Mouse (Mus musculus) thymus, postnatal 25 days (tissue): ENCODE data around the gene Atn1.
A peak's percentile ranks its signal among the peaks of the same experiment; 100 is the strongest.
"Not testable (repeated sequence)": the region's sequence is repeated elsewhere in the genome, so short reads cannot be mapped to it uniquely, and the experiment has no call there.

Experiments used
- DNase-seq: peaks from one replicate; pipeline ENCODE4 v3.0.0; 2022

The Atn1 gene

DNA sequence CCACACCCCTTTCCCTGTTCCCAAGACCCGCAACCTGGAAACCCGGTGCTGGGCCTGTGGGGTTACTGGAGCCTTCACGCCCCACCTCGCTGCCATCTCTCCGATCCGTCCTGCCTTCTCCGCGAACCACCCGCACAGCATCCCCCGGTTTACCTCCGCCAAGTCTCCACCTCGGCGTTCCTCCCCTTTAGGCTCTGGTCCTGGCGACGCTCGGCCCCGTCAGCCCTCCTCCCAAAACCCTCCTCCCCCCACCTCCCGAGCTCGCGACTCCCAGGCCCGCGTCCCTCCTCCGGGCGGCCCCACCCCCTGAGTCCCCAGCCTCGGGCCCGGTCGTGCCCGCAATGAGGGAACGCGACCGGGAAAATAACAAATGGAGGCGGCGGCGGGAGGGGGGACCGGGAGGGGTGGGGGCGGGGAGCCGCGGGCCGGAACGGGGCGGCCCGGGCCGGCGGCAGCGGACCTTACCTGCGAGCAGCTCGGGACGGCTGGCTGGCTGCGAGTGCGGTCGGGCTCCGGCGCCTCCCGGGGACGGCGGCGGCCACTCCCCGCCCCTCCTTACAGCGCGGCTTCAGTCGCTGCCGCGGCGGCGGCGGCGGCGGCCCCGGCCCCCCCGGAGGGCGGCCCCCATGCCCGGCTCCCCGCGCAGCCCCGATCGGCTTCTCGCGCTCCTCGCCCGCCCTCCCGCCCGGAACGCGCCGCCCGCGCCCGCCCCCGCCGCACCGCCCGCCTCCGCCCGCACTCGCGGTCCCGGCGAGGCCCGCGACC is at the start of gene Atn1, which contains the start of gene Gm45234:
Gene Atn1, minus strand, starts transcription at position 694 of the 765 bp plus-strand sequence.
Gene Gm45234, minus strand, starts transcription at position 191 of the 765 bp plus-strand sequence.
- peak; percentile 38 for DNase-seq

GRCm38 (mm10) chr6:124805341-124806321 is 49.3 kb upstream of the Atn1 start:
- DNase-seq, result peak; percentile 68

DNA sequence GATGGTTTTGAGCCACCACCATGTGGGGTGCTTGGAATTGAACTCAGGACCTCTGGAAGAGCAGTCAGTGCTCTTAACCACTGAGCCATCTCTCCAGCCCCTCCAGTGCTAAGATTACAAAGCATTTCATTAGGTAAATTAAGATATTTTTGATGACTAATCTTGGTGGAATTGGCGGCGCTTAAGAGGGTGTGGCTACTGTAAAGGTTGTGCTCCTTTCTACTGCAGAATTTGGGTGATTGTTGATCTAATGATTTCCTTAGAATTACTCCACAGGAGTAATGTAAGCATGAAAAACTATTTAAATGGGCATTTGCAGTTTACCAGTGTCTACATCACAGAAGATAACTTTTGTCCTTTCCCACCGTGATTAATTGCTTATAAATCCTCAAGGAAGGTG is 48.0 kb upstream of the Atn1 start:
- no peak for DNase-seq

DNA sequence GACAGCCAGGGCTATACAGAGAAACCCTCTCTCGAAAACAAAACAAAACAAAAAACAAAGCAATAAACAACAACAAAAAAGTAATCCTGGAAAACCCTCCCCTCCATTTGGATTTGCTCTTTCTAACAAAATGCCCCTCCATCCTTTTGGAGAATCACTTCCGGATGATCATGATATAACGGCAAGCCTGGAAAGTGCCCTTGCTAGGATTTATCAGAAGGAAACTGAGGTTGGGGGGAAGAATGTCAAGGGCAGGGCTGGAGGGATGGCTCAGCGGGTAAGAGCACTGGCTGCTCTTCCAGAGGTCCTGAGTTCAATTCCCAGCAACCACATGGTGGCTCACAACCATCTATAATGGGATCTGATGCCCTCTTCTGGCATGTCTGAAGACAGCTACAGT is 47.4 kb upstream of the Atn1 start:
- DNase-seq, result not testable (repeated sequence)

- no peak for DNase-seq
Observed at GRCm38 (mm10) chr6:124803061-124803460, 46.7 kb upstream of the Atn1 start.

- not testable (repeated sequence) for DNase-seq
Observed at GRCm38 (mm10) chr6:124802400-124802799, 46.1 kb upstream of the Atn1 start.

GRCm38 (mm10) chr6:124796200-124796599 is 39.9 kb upstream of the Atn1 start:
- no peak for DNase-seq

DNA sequence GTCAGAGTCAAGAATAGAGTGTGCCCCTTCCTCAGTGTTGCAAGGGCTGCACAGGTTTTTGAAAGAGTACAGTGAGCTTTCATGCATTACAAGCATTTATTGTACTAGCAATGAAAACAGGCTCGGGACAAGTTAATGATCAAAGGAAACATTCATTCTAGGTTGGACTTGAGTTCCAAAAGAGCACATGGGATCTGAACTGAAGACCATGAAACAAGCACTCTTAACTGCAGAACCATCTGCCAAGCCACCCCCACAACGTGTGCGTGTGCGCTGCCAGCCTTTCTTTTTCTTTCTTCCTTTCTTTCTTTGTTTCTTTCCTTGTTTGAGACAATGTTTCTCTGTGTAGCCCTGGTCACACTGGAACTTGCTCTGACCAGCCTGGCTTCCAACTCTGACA is 39.5 kb upstream of the Atn1 start:
- no peak for DNase-seq

DNA sequence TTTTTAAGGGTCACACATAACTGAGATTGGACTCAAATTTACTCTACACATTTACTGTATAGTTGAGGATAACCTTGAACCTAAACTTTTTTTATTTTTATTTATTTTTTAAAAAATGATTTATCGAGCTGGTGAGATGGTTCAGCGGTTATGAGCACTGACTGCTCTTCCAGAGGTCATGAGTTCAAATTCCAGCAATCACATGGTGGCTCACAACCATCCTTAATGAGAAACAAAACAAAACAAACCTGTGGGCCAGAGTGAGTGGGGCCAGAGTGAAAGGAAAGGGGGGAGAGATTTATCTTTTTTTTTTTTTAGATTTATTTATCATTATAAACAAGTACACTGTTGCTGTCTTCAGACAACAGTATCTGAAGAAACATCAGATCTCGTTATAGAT is 35.6 kb upstream of the Atn1 start:
- DNase-seq, result no peak

- DNase-seq, result no peak
Observed at GRCm38 (mm10) chr6:124790121-124790520, 33.8 kb upstream of the Atn1 start.

GRCm38 (mm10) chr6:124789519-124789918 is 33.2 kb upstream of the Atn1 start:
- DNase-seq, result no peak

GRCm38 (mm10) chr6:124787722-124788121 is 31.4 kb upstream of the Atn1 start:
- DNase-seq, result no peak

- no peak for DNase-seq
Observed at GRCm38 (mm10) chr6:124786756-124787420, 30.6 kb upstream of the Atn1 start.

DNA sequence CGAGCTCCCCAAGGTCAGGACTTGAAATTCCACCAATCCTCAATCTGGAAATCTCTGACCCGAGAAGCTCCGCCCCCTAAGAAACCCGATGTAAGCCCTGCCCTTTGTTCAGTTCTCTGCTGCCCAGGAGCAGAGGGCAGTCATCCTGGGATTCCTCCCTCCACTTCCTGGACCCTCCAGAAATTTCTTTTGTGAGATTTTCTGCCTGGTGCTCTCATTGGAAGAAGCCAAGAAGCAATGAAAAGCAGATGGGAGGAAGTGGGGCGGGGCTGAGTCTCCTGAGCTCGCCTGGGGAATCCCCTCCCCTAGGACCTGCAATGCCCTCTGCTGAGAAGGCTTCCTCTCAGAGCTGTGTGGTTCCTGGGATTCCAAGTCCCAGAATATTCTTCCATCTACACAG is 26.1 kb upstream of the Atn1 start:
- DNase-seq, result peak; percentile 68

DNA sequence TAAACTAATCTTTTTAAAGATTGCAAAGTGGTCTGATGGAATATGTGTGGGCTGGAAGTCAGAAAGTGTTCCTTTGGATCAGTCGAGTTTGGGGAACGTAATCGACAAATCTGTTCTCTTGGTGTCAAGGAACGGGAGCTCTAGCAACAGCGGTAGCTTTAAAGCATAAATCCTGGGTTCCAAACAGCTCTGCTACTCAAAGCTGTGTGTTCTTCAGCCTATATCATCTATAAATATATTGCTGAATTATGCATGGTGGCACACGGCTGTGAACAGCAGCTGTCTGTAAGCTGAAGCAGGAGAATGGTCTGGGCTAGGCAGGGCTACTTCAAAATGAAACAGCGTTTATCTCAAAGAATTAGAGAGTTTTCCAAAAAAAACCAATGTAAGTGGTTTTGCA is 24.6 kb upstream of the Atn1 start:
- DNase-seq, result no peak

GRCm38 (mm10) chr6:124779984-124780416 is 23.7 kb upstream of the Atn1 start:
- DNase-seq, result no peak

GRCm38 (mm10) chr6:124779222-124779983 is 23.1 kb upstream of the Atn1 start, which contains the start of gene Lrrc23:
Lrrc23 (minus strand) TSS chr6:124779727.
- peak; percentile 79 for DNase-seq

GRCm38 (mm10) chr6:124770511-124770910 is 14.2 kb upstream of the Atn1 start:
- no peak for DNase-seq

GRCm38 (mm10) chr6:124770013-124770412 is 13.7 kb upstream of the Atn1 start:
- no peak for DNase-seq

DNA sequence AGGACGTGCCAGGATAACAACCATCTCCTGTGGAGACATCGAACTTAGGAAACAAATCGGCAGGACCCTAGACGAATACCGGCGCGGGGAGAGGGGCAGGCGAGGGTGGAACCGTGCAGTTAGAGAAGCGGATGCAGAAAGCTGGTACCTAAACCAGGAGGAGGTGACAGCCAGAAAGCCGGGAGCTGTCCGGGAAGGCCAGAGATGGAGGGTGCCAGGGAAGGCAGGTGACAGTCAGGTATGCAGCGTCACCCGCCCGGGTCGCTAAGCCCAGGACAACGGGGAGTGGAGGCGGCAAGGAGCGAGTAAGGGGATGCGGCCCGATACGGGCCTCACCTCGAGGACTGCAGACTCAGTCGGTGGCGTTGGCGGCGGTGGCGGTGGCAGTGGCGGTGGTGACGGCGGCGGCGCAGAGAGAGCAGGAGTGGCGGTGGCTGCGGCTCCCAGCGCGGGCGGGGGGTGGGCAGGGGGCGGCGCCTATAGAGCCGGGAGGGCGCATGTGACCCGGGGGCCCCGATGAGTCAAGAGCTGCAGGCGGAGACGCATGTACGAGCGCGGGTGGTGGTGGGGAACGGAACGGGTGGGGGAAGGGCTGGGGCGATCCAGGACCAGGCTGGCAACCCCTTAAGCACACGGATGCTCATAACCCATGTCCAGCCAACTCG is 12.9 kb upstream of the Atn1 start, which contains the start of gene Eno2:
Gene Eno2, minus strand, starts transcription at position 573 of the 665 bp plus-strand sequence.
- peak; percentile 66 for DNase-seq

GRCm38 (mm10) chr6:124768704-124769044 is 12.3 kb upstream of the Atn1 start:
- no peak for DNase-seq
